Mouse (Mus musculus): ENCODE data around the gene Cpne5. TPM values are rescaled to one million over a fixed set of nuclear protein-coding genes. Genes with fewer than 3 reads are reported as not detected.

The Cpne5 gene
- total and polyA plus RNA-seq, 3 experiments = 0.19 to 1.0 TPM; not detected in 1

GRCm38 (mm10) chr17:29281541-29281940 is 43.6 kb upstream of the Cpne5 start:
- peaks cover 0 to 8% of the 10 kb centered on the region in 2 experiments; a peak in 2 of 4 replicates for H3K4me1 ChIP-seq (ENCODE audit: control insufficient read depth in 1 of 2, insufficient read depth in 2 of 2, low read length in 2 of 2)
- H3K9ac ChIP-seq (ENCODE audit: control insufficient read depth, low read depth, low read length, poor library complexity, severe bottlenecking) = no peak overlapping the region
- TF ChIP-seq ZMIZ1 (IDR thresholded peaks at IDR 0.05; ENCODE audit: low read depth, low read length) (no peak), TAL1 (IDR thresholded peaks at IDR 0.05; ENCODE audit: low read length) (no peak), E2F4 (IDR thresholded peaks at IDR 0.05; ENCODE audit: borderline replicate concordance, low read depth, low read length) (no peak), TCF12 (IDR thresholded peaks at IDR 0.05; ENCODE audit: low read depth, low read length) (no peak), ETS1 (IDR thresholded peaks at IDR 0.05; ENCODE audit: low read depth, low read length) (no peak), KAT2A (conservative IDR thresholded peaks at IDR 0.05; ENCODE audit: low read depth, low read length) (no peak), GATA1 (IDR thresholded peaks at IDR 0.05; ENCODE audit: low read depth, low read length) (no peak), ZC3H11A (IDR thresholded peaks at IDR 0.05; ENCODE audit: low read depth, low read length) (no peak), POLR2A (IDR thresholded peaks at IDR 0.05; ENCODE audit: control insufficient read depth in 1 of 2, insufficient read depth in 1 of 2, low read depth in 1 of 2, low read length in 2 of 2, poor library complexity in 1 of 2) (no peak), CHD1 (IDR thresholded peaks at IDR 0.05; ENCODE audit: low read depth, low read length) (no peak), RAD21 (IDR thresholded peaks at IDR 0.05; ENCODE audit: low read depth, low read length) (no peak), CHD2 (IDR thresholded peaks at IDR 0.05; ENCODE audit: low read length) (no peak)
- no peak for DNase-seq (ENCODE audit: low read depth, low spot score)
- H3K9me3 ChIP-seq (replicated peaks; ENCODE audit: insufficient read depth, low read length) = no peaks in the 10 kb centered on the region
- no peak overlapping the region for H3K4me3 ChIP-seq (ENCODE audit: control insufficient read depth in 1 of 2, insufficient read depth in 1 of 2, low read depth in 2 of 2, low read length in 2 of 2)
- no peak overlapping the region for H3K27ac ChIP-seq (ENCODE audit: control insufficient read depth, low read depth, low read length)
- H3K27me3 ChIP-seq (ENCODE audit: control insufficient read depth in 1 of 2, insufficient read depth in 2 of 2, low read length in 2 of 2) = no peaks in the 10 kb centered on the region
- no peaks in the 10 kb centered on the region for H3K79me2 ChIP-seq (ENCODE audit: control insufficient read depth, insufficient read depth, low read length, poor library complexity)
- peaks cover 4 to 6% of the 10 kb centered on the region in 2 experiments for H3K36me3 ChIP-seq (ENCODE audit: control insufficient read depth in 1 of 2, insufficient read depth in 2 of 2, low read length in 2 of 2)

GRCm38 (mm10) chr17:29280422-29280821 is 42.5 kb upstream of the Cpne5 start:
- no peak for TF ChIP-seq USF2 (IDR thresholded peaks at IDR 0.05; ENCODE audit: borderline replicate concordance in 1 of 2, insufficient read depth in 1 of 2, low read depth in 1 of 2, low read length in 2 of 2)
- TF ChIP-seq TAL1 (IDR thresholded peaks at IDR 0.05; ENCODE audit: low read length) = no peak
- TF ChIP-seq BHLHE40 (IDR thresholded peaks at IDR 0.05; ENCODE audit: borderline replicate concordance, low read depth, low read length) = no peak
- TF ChIP-seq POLR2AphosphoS2 (IDR thresholded peaks at IDR 0.05; ENCODE audit: low read length) = no peak
- no peak for TF ChIP-seq MYB (IDR thresholded peaks at IDR 0.05; ENCODE audit: low read depth, low read length)
- TF ChIP-seq ETS1 (IDR thresholded peaks at IDR 0.05; ENCODE audit: low read depth, low read length) = no peak
- TF ChIP-seq MAX (IDR thresholded peaks at IDR 0.05; ENCODE audit: low read length) = no peak
- no peak for TF ChIP-seq RCOR1 (IDR thresholded peaks at IDR 0.05; ENCODE audit: low read depth, low read length)
- TF ChIP-seq SMC3 (IDR thresholded peaks at IDR 0.05; ENCODE audit: low read depth, low read length) = no peak
- TF ChIP-seq MXI1 (IDR thresholded peaks at IDR 0.05; ENCODE audit: low read depth, low read length) = no peak
- no peak for TF ChIP-seq ZC3H11A (IDR thresholded peaks at IDR 0.05; ENCODE audit: low read depth, low read length)
- no peak for TF ChIP-seq MEF2A (IDR thresholded peaks at IDR 0.05; ENCODE audit: extremely low read depth, insufficient replicate concordance, low read depth, low read length, poor library complexity, severe bottlenecking)
- no peak for TF ChIP-seq USF1 (IDR thresholded peaks at IDR 0.05; ENCODE audit: low read depth, low read length)
- no peak for TF ChIP-seq CHD2 (IDR thresholded peaks at IDR 0.05; ENCODE audit: low read length)
- TF ChIP-seq CHD1 (IDR thresholded peaks at IDR 0.05; ENCODE audit: low read depth, low read length) = no peak
- TF ChIP-seq GATA1 (IDR thresholded peaks at IDR 0.05; ENCODE audit: low read depth, low read length) = no peak
- TF ChIP-seq TBP (IDR thresholded peaks at IDR 0.05; ENCODE audit: low read depth, low read length) = no peak
- no peak overlapping the region for H3K27ac ChIP-seq (ENCODE audit: control insufficient read depth, low read depth, low read length)
- H3K4me1 ChIP-seq (ENCODE audit: control insufficient read depth in 1 of 2, insufficient read depth in 2 of 2, low read length in 2 of 2) = peaks cover 0 to 8% of the 10 kb centered on the region in 2 experiments; a peak in 2 of 4 replicates
- no peaks in the 10 kb centered on the region for H3K79me2 ChIP-seq (ENCODE audit: control insufficient read depth, insufficient read depth, low read length, poor library complexity)
- H3K4me3 ChIP-seq (ENCODE audit: control insufficient read depth in 1 of 2, insufficient read depth in 1 of 2, low read depth in 2 of 2, low read length in 2 of 2) = no peak overlapping the region
- H3K27me3 ChIP-seq (ENCODE audit: control insufficient read depth in 1 of 2, insufficient read depth in 2 of 2, low read length in 2 of 2) = no peaks in the 10 kb centered on the region
- H3K9me3 ChIP-seq (replicated peaks; ENCODE audit: insufficient read depth, low read length) = no peaks in the 10 kb centered on the region
- no peak for DNase-seq (ENCODE audit: low read depth, low spot score)
- no peak overlapping the region for H3K9ac ChIP-seq (ENCODE audit: control insufficient read depth, low read depth, low read length, poor library complexity, severe bottlenecking)
- H3K36me3 ChIP-seq (ENCODE audit: control insufficient read depth in 1 of 2, insufficient read depth in 2 of 2, low read length in 2 of 2) = peaks cover 4 to 6% of the 10 kb centered on the region in 2 experiments
